Comparison of ENCODE assay signal across 9 mouse cellular contexts in genomic region chrX:7739336-7740081, GRCm38 (mm10). TPM values are rescaled to one million over a fixed set of nuclear protein-coding genes. Genes with fewer than 3 reads are reported as not detected.
DNase-seq lines count a peak whose midpoint lies in the region; ATAC-seq and TF ChIP-seq lines count a peak whose summit lies in the region.
"Had no signal": no experiment of that assay in that cellular context is flagged by ENCODE, and none has a peak within 500 bp of the region (broad histone marks: within the 10 kb centered on the region; RNA-seq: fewer than 3 reads in every experiment).

No protein-coding gene starts in this region.

- 68% methylated on average over 14 of the region's 14 CpGs for WGBS in forebrain, embryonic 14.5 days
- WGBS in forebrain, embryonic 10.5 days = 72% methylated on average over 14 of the region's 14 CpGs
- WGBS in lung, embryonic 15.5 days = 47% methylated on average over 14 of the region's 14 CpGs

- H3K4me2 ChIP-seq in forebrain, embryonic 14.5 days (ENCODE audit: low read length) = no peak overlapping the region
- H3K4me2 ChIP-seq in lung, embryonic 15.5 days = peak overlapping the region; percentile 41
- H3K4me2 ChIP-seq: neural tube, embryonic 12.5 days had no signal

- TF ChIP-seq CTCF in brain, embryonic 14.5 days (IDR thresholded peaks at IDR 0.05; ENCODE audit: borderline replicate concordance, extremely low read depth, insufficient read depth, insufficient read length) = no peak

- H3K9me3 ChIP-seq in forebrain, embryonic 14.5 days (replicated peaks; ENCODE audit: control insufficient read depth, low read length) = no peaks in the 10 kb centered on the region
- no peaks in the 10 kb centered on the region for H3K9me3 ChIP-seq in forebrain, embryonic 10.5 days
- H3K9me3 ChIP-seq in lung, embryonic 15.5 days = no peaks in the 10 kb centered on the region
- H3K9me3 ChIP-seq: neural tube, embryonic 12.5 days had no signal

- DNase-seq in forebrain, embryonic 14.5 days (ENCODE audit: low spot score) = peak; percentile 45
- no peak for DNase-seq in forebrain, embryonic 10.5 days (ENCODE audit: extremely low spot score, low spot score)
- DNase-seq in brain, embryonic 14.5 days (ENCODE audit: low read depth) = peak; percentile 31
- peak; percentile 80 for DNase-seq in kidney, adult 11 months
- no peak for DNase-seq in heart, postnatal 4 days
- DNase-seq in heart, postnatal 14 days = no peak
- no peak for DNase-seq in gastrocnemius, postnatal 36 days

- H3K4me1 ChIP-seq in forebrain, embryonic 14.5 days (ENCODE audit: control insufficient read depth, insufficient read depth, low read length) = no peaks in the 10 kb centered on the region
- peaks cover 3% of the 10 kb centered on the region; the same call in 1 of the 2 replicates for H3K4me1 ChIP-seq in forebrain, embryonic 10.5 days
- H3K4me1 ChIP-seq in lung, embryonic 15.5 days = no peaks in the 10 kb centered on the region
- H3K4me1 ChIP-seq: neural tube, embryonic 12.5 days had no signal

- no peak overlapping the region for H3K4me3 ChIP-seq in forebrain, embryonic 14.5 days (ENCODE audit: low read depth, low read length)
- H3K4me3 ChIP-seq in forebrain, embryonic 10.5 days = no peak overlapping the region
- peak overlapping the region; percentile 26 for H3K4me3 ChIP-seq in lung, embryonic 15.5 days
- H3K4me3 ChIP-seq: neural tube, embryonic 12.5 days had no signal

- H3K9ac ChIP-seq in forebrain, embryonic 14.5 days (ENCODE audit: low read length) = no peak overlapping the region
- no peak overlapping the region for H3K9ac ChIP-seq in lung, embryonic 15.5 days
- H3K9ac ChIP-seq: neural tube, embryonic 12.5 days had no signal

- peaks cover 15% of the 10 kb centered on the region; the same call in 1 of the 2 replicates for H3K36me3 ChIP-seq in forebrain, embryonic 14.5 days (ENCODE audit: control insufficient read depth, insufficient read depth, low read length)
- H3K36me3 ChIP-seq in forebrain, embryonic 10.5 days (replicated peaks) = peaks cover 24% of the 10 kb centered on the region
- H3K36me3 ChIP-seq in lung, embryonic 15.5 days = no peaks in the 10 kb centered on the region
- H3K36me3 ChIP-seq: neural tube, embryonic 12.5 days had no signal

- intact Hi-C loops in heart, postnatal 14 days (cut with DNase I) = no loop called here
- intact Hi-C loops in gastrocnemius, postnatal 36 days (cut with DNase I) = loop anchor here (5.0 kb wide), 2 partner anchors 33 to 93 kb away; no protein-coding TSS in a partner anchor

- TF ChIP-seq POLR2A in brain, embryonic 14.5 days (IDR thresholded peaks at IDR 0.05; ENCODE audit: borderline replicate concordance, extremely low read depth, insufficient read depth, insufficient read length, poor library complexity, severe bottlenecking) = no peak

- H3K27me3 ChIP-seq in forebrain, embryonic 14.5 days (replicated peaks; ENCODE audit: control insufficient read depth, insufficient read depth, low read length) = no peaks in the 10 kb centered on the region
- no peaks in the 10 kb centered on the region for H3K27me3 ChIP-seq in forebrain, embryonic 10.5 days (ENCODE audit: poor library complexity, severe bottlenecking)
- no peaks in the 10 kb centered on the region for H3K27me3 ChIP-seq in lung, embryonic 15.5 days
- H3K27me3 ChIP-seq: neural tube, embryonic 12.5 days had no signal

- no peak for ATAC-seq in forebrain, embryonic 14.5 days
- ATAC-seq in lung, embryonic 15.5 days (ENCODE audit: borderline replicate concordance, extremely low read depth, low FRiP score, low TSS enrichment) = peak; percentile 66; the same call in 1 of the 2 replicates

- no peak overlapping the region for H3K27ac ChIP-seq in forebrain, embryonic 14.5 days (ENCODE audit: low read depth, low read length)
- no peak overlapping the region for H3K27ac ChIP-seq in forebrain, embryonic 10.5 days
- H3K27ac ChIP-seq in lung, embryonic 15.5 days = peak overlapping the region; percentile 75
- H3K27ac ChIP-seq: neural tube, embryonic 12.5 days had no signal

RNA-seq across cellular contexts. Expression of gene Ccdc120, which starts 11.2 kb away (rescaled TPM):
- polyA plus RNA-seq in forebrain, embryonic 14.5 days (2014; fragmentation: Nextera tagmentation; extraction: Ambion mirVana) = 43.8 and 45.3 TPM in 2 replicates
- 14.5 and 19.3 TPM in 2 replicates for polyA plus RNA-seq in forebrain, embryonic 10.5 days (2016; fragmentation: Nextera tagmentation; extraction: Ambion mirVana)
- 86.8 and 89.7 TPM in 2 replicates for polyA plus RNA-seq in brain, embryonic 14.5 days (2012; rRNA removed)
- polyA plus RNA-seq in lung, embryonic 15.5 days (2015; fragmentation: Nextera tagmentation; extraction: Ambion mirVana) = 23.5 and 23.6 TPM in 2 replicates
- total RNA-seq in heart, postnatal 4 days (2021) = 1 to 10 TPM; 1.2 to 3.0 TPM
- total RNA-seq in heart, postnatal 14 days (2021) = 1 to 10 TPM in 1 of 2 experiments, under 1 TPM in 1; 0.74 to 1.2 TPM
- total RNA-seq in gastrocnemius, postnatal 36 days (2021) = 1 to 10 TPM in 1 of 2 experiments, under 1 TPM in 1; 0.81 to 1.2 TPM

RNA-seq across cellular contexts. Expression of gene Praf2, which starts 11.3 kb away (rescaled TPM):
- 139 and 145 TPM in 2 replicates for polyA plus RNA-seq in forebrain, embryonic 14.5 days (2014; fragmentation: Nextera tagmentation; extraction: Ambion mirVana)
- 76.5 and 78.4 TPM in 2 replicates for polyA plus RNA-seq in forebrain, embryonic 10.5 days (2016; fragmentation: Nextera tagmentation; extraction: Ambion mirVana)
- polyA plus RNA-seq in brain, embryonic 14.5 days (2012; rRNA removed) = 95.6 and 106 TPM in 2 replicates
- polyA plus RNA-seq in lung, embryonic 15.5 days (2015; fragmentation: Nextera tagmentation; extraction: Ambion mirVana) = 58.9 and 60.6 TPM in 2 replicates
- 10 to 100 TPM; 10.3 to 11.0 TPM for total RNA-seq in heart, postnatal 4 days (2021)
- 1 to 10 TPM; 7.0 to 8.0 TPM for total RNA-seq in heart, postnatal 14 days (2021)
- total RNA-seq in gastrocnemius, postnatal 36 days (2021) = 1 to 10 TPM; 3.8 to 4.9 TPM

RNA-seq across cellular contexts. Expression of gene Gm45208, which starts 17.5 kb away (rescaled TPM):
- not detected in 2 replicates for polyA plus RNA-seq in forebrain, embryonic 14.5 days (2014; fragmentation: Nextera tagmentation; extraction: Ambion mirVana)
- polyA plus RNA-seq in forebrain, embryonic 10.5 days (2016; fragmentation: Nextera tagmentation; extraction: Ambion mirVana) = 0.47 TPM in 1 of 2 replicates, not detected in the other
- 0.33 and 0.63 TPM in 2 replicates for polyA plus RNA-seq in brain, embryonic 14.5 days (2012; rRNA removed)
- not detected in 2 replicates for polyA plus RNA-seq in lung, embryonic 15.5 days (2015; fragmentation: Nextera tagmentation; extraction: Ambion mirVana)
- not detected for total RNA-seq in heart, postnatal 4 days (2021)
- not detected for total RNA-seq in heart, postnatal 14 days (2021)
- not detected for total RNA-seq in gastrocnemius, postnatal 36 days (2021)
- polyA plus RNA-seq: neural tube, embryonic 12.5 days had no signal

RNA-seq across cellular contexts. Expression of gene Tfe3, which starts 22.9 kb away (rescaled TPM):
- 16.1 and 23.9 TPM in 2 replicates for polyA plus RNA-seq in forebrain, embryonic 14.5 days (2014; fragmentation: Nextera tagmentation; extraction: Ambion mirVana)
- polyA plus RNA-seq in forebrain, embryonic 10.5 days (2016; fragmentation: Nextera tagmentation; extraction: Ambion mirVana) = 25.3 and 29.3 TPM in 2 replicates
- polyA plus RNA-seq in brain, embryonic 14.5 days (2012; rRNA removed) = 14.1 and 22.6 TPM in 2 replicates
- 29.2 and 30.5 TPM in 2 replicates for polyA plus RNA-seq in lung, embryonic 15.5 days (2015; fragmentation: Nextera tagmentation; extraction: Ambion mirVana)
- total RNA-seq in heart, postnatal 4 days (2021) = 10 to 100 TPM; 16.2 to 16.5 TPM
- total RNA-seq in heart, postnatal 14 days (2021) = 10 to 100 TPM; 14.8 to 19.9 TPM
- 1 to 10 TPM; 8.0 to 8.1 TPM for total RNA-seq in gastrocnemius, postnatal 36 days (2021)

RNA-seq across cellular contexts. Expression of gene Wdr45, which starts 25.4 kb away (rescaled TPM):
- polyA plus RNA-seq in forebrain, embryonic 14.5 days (2014; fragmentation: Nextera tagmentation; extraction: Ambion mirVana) = 30.2 and 31.3 TPM in 2 replicates
- 16.3 and 20.0 TPM in 2 replicates for polyA plus RNA-seq in forebrain, embryonic 10.5 days (2016; fragmentation: Nextera tagmentation; extraction: Ambion mirVana)
- polyA plus RNA-seq in brain, embryonic 14.5 days (2012; rRNA removed) = 42.1 and 47.1 TPM in 2 replicates
- 69.6 and 79.5 TPM in 2 replicates for polyA plus RNA-seq in lung, embryonic 15.5 days (2015; fragmentation: Nextera tagmentation; extraction: Ambion mirVana)
- 10 to 100 TPM; 23.6 to 23.9 TPM for total RNA-seq in heart, postnatal 4 days (2021)
- total RNA-seq in heart, postnatal 14 days (2021) = 10 to 100 TPM; 28.8 to 38.3 TPM
- total RNA-seq in gastrocnemius, postnatal 36 days (2021) = 10 to 100 TPM; 27.2 to 32.0 TPM

Comparison
In these comparisons a context has a peak if more than half of its experiments do, and no peak if none do; other contexts are left out.
1. DNase-seq: peak in forebrain, embryonic 14.5 days (single experiment), brain, embryonic 14.5 days (single experiment) and kidney, adult 11 months (single experiment); none in forebrain, embryonic 10.5 days (single experiment), heart, postnatal 4 days (single experiment), heart, postnatal 14 days (0 of 2) and gastrocnemius, postnatal 36 days (0 of 2).